Mouse (Mus musculus) left cerebral cortex, adult 8-10 months (tissue): ENCODE data around the gene Il4i1. TPM values are rescaled to one million over a fixed set of nuclear protein-coding genes. Genes with fewer than 3 reads are reported as not detected.

Experiments
- DNase-seq, 2 experiments: peaks; one replicate each; pipeline ENCODE4 v3.0.0; 2022; ENCODE audit warnings: low spot score in 2 of 2
- total RNA-seq, 4 experiments: library from RNA; stranded (reverse); gene quantifications; 2 replicates each; pipeline ENCODE4 v1.2.4; 2022

Il4i1 gene
- total RNA-seq, 4 experiments from 2014 or later: 2.1 to 8.4 (median 5.8) TPM

DNA sequence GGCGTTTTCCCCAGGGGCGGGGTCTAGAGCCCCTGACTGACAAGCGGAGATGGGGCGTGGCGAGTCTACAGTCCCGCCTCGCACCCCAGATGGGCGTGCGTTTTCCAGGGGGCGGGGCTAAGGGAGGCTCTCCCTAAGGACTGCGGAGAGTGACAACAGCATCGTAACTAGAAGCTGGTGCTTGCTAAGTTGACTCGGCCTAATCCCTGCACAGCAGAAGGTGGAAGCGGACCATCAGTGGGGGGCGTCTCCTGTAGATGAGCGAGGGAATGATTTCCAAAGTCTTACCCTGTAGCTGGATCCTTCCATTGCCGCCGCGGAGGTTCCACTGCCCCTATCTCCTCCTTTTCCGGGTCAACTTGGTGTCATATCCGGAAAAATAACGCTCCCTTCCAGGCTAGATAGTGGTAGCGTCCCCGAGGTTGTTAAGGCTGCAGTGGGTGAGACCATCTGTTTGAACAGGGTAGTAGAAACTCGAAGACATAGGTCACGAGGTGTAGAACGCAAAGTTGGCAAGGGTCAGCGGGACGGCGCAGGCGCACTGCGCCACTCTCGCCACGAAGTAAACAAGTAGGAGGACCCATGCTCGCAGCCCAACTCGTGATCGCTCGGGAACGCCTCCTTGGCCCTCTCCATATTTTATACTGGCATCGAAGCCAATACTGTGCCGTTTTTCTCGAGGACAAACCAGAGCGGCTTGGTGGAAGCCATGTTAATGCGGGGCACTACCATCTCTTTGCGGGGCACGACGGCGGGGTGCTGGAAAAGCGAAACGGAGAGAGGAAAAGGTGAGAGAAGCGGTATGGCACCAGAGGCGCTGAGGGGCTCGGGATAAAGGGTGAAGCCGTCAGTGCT lies 32.6 kb downstream of the Il4i1 start, which contains the start of the genes Akt1s1 and Tbc1d17:
Akt1s1 (plus strand) TSS at position 431 of the 855 bp plus-strand sequence.
Tbc1d17 (minus strand) TSS at position 519 of the 855 bp plus-strand sequence.
- DNase-seq: peak; percentile 99 to 100

DNA sequence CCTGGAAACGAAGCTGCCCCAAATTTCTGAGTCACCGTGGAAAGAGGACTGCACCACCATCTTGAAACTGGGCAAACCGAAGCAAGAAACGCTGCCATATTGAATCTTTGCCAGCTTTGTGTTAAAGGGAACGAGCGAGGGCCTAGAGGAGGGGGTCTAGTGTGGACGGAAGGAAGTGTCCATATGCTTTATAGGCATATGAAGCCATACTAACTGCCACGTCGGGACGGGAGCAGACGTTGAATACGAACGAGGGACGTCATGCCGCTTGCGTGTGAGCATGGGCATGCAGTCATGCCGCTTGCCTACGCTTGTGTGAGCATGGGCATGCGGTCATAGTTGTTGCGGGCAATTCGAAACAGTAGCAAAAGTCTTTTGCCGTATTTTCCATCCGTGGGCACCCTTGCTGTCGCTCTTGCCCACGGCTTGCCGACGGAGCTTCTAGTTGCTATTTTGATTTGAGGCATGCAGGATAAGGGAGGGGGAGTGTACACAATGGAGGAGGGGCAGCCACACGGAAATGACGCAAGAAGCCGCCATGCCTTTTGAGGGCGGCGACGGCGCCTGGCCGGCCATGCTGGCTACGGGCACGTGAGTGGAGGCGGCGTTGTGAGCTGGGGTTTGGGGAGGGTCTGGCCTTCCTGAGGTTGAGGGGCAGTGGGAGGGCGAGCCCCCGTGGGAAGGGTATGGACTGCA lies 33.4 kb downstream of the Il4i1 start:
- DNase-seq: peak; percentile 84 to 95

DNA sequence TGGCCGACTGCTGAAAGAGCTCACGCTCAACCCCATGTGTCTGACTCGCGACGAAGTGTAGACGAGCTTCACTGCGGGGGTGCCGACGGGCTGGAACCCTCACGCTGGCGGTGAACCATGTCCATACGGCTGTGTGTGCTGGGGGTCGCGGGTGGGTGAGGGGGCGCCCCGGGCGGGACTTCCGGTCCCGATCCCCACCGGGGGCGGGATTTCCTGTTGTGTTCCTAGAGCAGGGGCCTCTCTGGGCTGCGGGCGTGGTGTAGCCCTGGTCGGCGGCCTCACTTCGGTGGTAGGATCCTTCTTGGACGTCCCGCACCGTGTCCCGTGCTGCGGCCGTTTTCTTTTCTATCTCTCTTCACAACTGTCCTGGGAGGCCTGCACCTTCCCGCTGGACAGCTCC lies 34.0 kb downstream of the Il4i1 start:
- DNase-seq: no peak

GRCm38 (mm10) chr7:44850789-44851624 lies 34.8 kb downstream of the Il4i1 start:
- DNase-seq: no peak

- DNase-seq: no peak
Measured at GRCm38 (mm10) chr7:44851625-44852234, 35.5 kb downstream of the Il4i1 start.

DNA sequence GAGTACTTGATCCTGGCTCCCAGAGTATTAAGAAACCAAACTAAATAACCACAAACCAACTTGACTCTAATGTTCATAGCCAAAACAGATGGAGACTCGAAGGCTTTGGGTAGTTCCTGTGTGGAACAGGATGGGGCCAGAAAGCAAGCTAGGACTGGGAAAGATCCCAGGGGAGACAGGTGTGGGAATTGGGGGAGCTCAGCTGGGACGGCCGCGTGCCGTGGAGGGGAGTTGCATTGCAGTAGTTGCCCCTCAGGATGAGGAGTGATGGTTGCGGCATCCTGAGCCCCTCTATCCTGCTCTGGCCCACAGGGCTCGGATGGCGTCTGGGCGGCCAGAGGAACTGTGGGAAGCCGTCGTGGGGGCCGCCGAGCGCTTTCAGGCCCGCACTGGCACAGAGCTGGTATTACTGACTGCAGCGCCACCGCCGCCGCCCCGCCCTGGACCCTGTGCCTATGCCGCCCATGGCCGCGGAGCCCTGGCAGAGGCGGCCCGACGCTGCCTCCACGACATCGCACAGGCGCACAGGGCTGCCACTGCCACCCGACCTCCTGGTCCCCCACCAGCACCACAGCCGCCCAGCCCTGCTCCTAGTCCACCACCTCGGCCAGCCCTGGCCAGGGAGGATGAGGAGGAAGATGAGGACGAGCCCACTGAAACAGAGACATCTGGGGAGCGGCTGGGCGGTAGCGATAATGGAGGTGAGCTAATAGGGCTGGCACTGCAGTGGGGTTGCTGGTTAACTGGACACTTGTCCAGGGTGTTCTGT lies 36.3 kb downstream of the Il4i1 start:
- DNase-seq: no peak

DNA sequence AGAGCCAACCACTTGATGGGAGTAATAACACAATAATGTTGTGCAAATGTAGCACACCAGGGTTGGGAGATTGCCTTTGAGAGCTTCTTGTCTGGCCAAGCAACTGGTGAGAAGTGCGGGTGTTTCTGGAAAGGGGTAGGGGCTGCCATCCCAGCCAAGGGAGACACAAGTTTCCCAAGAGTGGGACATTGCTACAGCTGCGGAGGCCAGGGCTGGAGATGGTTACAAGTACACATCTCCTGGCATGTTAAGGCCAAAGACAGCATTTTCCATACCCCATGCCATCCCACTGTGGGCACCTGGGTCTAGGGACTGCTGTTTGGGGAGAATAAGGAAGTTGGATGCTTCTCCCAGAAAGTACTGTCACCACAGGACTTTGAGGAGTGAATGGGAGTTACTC lies 36.9 kb downstream of the Il4i1 start:
- DNase-seq: no peak

GRCm38 (mm10) chr7:44853596-44854355 lies 37.6 kb downstream of the Il4i1 start:
- DNase-seq: no peak

GRCm38 (mm10) chr7:44854356-44855031 lies 38.3 kb downstream of the Il4i1 start:
- DNase-seq: peak in 1 of 2 experiments; percentile 63

DNA sequence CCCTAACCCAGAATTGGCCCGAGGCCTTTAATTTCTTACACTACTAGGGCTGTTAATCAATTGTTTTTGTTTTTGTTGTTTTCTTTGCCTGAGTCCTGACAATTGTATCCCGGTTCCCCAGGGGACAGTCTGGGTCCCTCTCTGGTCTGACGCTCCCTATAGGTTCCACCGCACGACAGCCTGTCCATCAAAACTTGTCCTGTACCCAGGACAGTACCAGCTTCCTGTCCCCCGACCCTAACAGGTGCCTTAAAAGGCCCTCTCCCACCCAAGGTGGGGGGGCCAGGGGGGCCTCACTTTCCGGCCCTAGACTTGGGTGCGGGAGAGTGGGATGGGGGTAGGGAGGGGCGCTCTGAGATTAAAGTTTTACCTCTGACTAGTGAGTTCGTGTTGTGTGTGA lies 38.8 kb downstream of the Il4i1 start:
- no peak for DNase-seq

GRCm38 (mm10) chr7:44856265-44856916 lies 40.2 kb downstream of the Il4i1 start:
- DNase-seq: no peak

- DNase-seq: peak; percentile 83 to 94
Measured at GRCm38 (mm10) chr7:44857042-44857552, 40.9 kb downstream of the Il4i1 start, which contains the start of gene Pnkp. Pnkp (plus strand) TSS chr7:44857139.

DNA sequence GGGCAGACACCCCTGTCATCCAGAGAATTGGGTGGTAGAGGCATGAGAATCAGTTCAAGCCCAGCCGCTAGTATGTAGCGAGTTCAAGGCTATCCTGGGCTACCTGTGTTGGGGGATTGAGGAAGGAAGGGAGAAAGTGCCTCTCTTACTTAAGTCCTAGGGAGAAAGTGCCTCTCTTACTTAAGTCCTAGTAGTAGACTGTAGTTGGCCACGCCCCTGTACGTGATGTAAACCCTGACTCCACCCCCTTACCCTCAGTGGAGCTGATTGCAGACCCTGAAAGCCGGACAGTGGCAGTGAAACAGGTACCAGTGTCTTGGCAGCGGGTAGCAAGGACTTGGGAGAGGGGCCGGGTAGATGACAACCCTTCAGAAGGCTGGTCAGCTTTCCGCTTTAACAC lies 41.7 kb downstream of the Il4i1 start:
- no peak for DNase-seq

- DNase-seq: no peak
Measured at GRCm38 (mm10) chr7:44859896-44860295, 43.7 kb downstream of the Il4i1 start.

GRCm38 (mm10) chr7:44860576-44861428 lies 44.6 kb downstream of the Il4i1 start:
- DNase-seq: no peak

GRCm38 (mm10) chr7:44861429-44861816 lies 45.2 kb downstream of the Il4i1 start:
- no peak for DNase-seq

DNA sequence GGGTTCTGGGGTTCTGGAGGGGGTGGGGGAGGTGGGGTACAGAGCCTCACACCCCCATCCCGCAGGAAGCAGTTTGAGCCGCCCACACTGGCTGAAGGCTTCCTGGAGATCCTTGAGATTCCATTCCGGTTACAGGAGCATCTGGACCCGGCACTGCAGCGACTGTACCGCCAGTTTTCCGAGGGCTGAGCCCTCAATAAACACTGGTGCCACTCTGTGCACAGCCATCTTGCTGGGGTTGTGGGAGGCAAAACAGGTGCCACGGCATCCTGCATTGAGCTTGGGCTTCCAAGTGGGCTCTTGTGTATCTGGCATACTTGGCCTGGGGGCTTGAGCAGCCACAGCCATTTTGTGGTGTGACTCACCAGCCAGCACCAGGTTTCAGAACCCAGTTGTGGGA lies 46.2 kb downstream of the Il4i1 start:
- no peak for DNase-seq
